In the genomic region with DNA sequence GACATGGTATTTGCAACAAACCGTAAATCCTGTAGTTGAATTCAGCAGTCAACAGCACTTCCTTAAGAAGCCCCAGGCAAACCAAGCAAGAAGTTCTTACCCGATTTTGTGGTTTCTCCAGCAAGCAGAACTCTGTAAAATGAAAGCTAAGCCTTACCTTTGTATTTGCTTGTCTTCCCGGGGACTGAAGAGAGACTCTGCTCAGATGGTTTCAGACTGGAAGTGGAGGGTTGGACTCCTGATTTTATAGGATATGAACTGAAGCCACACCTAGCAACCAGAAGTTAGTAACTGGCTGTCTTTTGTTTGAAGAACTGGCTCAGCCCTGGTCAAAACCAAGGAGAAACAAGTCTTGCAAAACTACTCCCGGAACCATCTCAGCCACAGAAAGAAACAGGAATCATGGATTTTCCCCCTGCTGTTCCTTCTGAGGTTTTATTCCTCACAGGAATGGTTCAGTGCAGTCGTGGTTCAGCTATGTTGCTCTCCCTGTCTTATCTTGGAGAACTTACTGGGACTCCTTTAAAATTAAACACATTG, we compare ENCODE assay signal across 9 mouse cellular contexts. TPM values are rescaled to one million over a fixed set of nuclear protein-coding genes. Genes with fewer than 3 reads are reported as not detected.
DNase-seq lines count a peak whose midpoint lies in the region; ATAC-seq and TF ChIP-seq lines count a peak whose summit lies in the region.
"Had no signal": no experiment of that assay in that cellular context is flagged by ENCODE, and none has a peak within 500 bp of the region (broad histone marks: within the 10 kb centered on the region; RNA-seq: fewer than 3 reads in every experiment).

A gene (minus strand): TSS at position 490 of the 540 bp plus-strand sequence.

- WGBS in hindbrain, embryonic 12.5 days = 81% methylated on average over 5 of the region's 5 CpGs
- 77% methylated on average over 5 of the region's 5 CpGs for WGBS in hindbrain, embryonic 14.5 days
- 23% methylated on average over 5 of the region's 5 CpGs for WGBS in lung, adult 2 months

- H3K9me3 ChIP-seq in hindbrain, embryonic 12.5 days (replicated peaks) = no peaks in the 10 kb centered on the region
- no peaks in the 10 kb centered on the region for H3K9me3 ChIP-seq in hindbrain, embryonic 14.5 days (ENCODE audit: control insufficient read depth, low read length)
- H3K9me3 ChIP-seq: midbrain, embryonic 12.5 days had no signal

- intact Hi-C loops in heart, postnatal 14 days (cut with DNase I) = no loop called here

- no peak within 1 kb of the TSS for H3K4me3 ChIP-seq in hindbrain, embryonic 12.5 days
- H3K4me3 ChIP-seq in hindbrain, embryonic 14.5 days (replicated peaks; ENCODE audit: low read length) = no peak within 1 kb of the TSS
- peak within 1 kb of the TSS; percentile 74 for H3K4me3 ChIP-seq in lung, adult 2 months (replicated peaks; ENCODE audit: extremely low read depth, low read depth, low read length)
- H3K4me3 ChIP-seq: midbrain, embryonic 12.5 days had no signal

- no peak within 1 kb of the TSS for H3K4me2 ChIP-seq in hindbrain, embryonic 12.5 days (replicated peaks)
- no peak within 1 kb of the TSS for H3K4me2 ChIP-seq in hindbrain, embryonic 14.5 days (replicated peaks)
- H3K4me2 ChIP-seq: midbrain, embryonic 12.5 days had no signal

- H3K27me3 ChIP-seq in hindbrain, embryonic 12.5 days = no peaks in the 10 kb centered on the region
- no peaks in the 10 kb centered on the region for H3K27me3 ChIP-seq in hindbrain, embryonic 14.5 days (ENCODE audit: control insufficient read depth, insufficient read depth, low read length)
- H3K27me3 ChIP-seq: midbrain, embryonic 12.5 days had no signal

- no peak for DNase-seq in hindbrain, embryonic 14.5 days (ENCODE audit: low spot score)
- peak; percentile 21 to 26 for DNase-seq in heart, postnatal 14 days
- DNase-seq in lung, adult 2 months = no peak
- peak; percentile 50 for DNase-seq in urinary bladder, postnatal 14 days (ENCODE audit: low spot score)
- DNase-seq in layer of hippocampus, adult 11-12 months (ENCODE audit: low spot score) = no peak
- DNase-seq in layer of hippocampus, postnatal 36 days = no peak

- peak; percentile 34; the same call in 1 of the 2 replicates for TF ChIP-seq POLR2A in lung, adult 2 months (IDR thresholded peaks at IDR 0.05; ENCODE audit: borderline replicate concordance, extremely low read depth, low read depth, low read length)

- no peak for ATAC-seq in hindbrain, embryonic 12.5 days (ENCODE audit: low FRiP score)
- ATAC-seq in hindbrain, embryonic 14.5 days (ENCODE audit: low FRiP score) = no peak
- ATAC-seq in common myeloid progenitor, adult 5-6 weeks (replicated peaks; ENCODE audit: low read depth, poor library complexity, severe bottlenecking) = peak; percentile 78

- no peak within 1 kb of the TSS for H3K9ac ChIP-seq in hindbrain, embryonic 12.5 days
- no peak within 1 kb of the TSS for H3K9ac ChIP-seq in hindbrain, embryonic 14.5 days
- H3K9ac ChIP-seq: midbrain, embryonic 12.5 days had no signal

- TF ChIP-seq CTCF in lung, adult 2 months (IDR thresholded peaks at IDR 0.05; ENCODE audit: insufficient read depth, low read length) = no peak

- no peak within 1 kb of the TSS for H3K27ac ChIP-seq in hindbrain, embryonic 12.5 days
- no peak within 1 kb of the TSS for H3K27ac ChIP-seq in hindbrain, embryonic 14.5 days
- H3K27ac ChIP-seq: midbrain, embryonic 12.5 days had no signal

- no peaks in the 10 kb centered on the region for H3K36me3 ChIP-seq in hindbrain, embryonic 12.5 days
- no peaks in the 10 kb centered on the region for H3K36me3 ChIP-seq in hindbrain, embryonic 14.5 days (replicated peaks; ENCODE audit: control insufficient read depth, insufficient read depth)
- H3K36me3 ChIP-seq: midbrain, embryonic 12.5 days had no signal

- H3K4me1 ChIP-seq in hindbrain, embryonic 12.5 days = no peaks in the 10 kb centered on the region
- H3K4me1 ChIP-seq in hindbrain, embryonic 14.5 days (replicated peaks; ENCODE audit: control insufficient read depth, insufficient read depth, low read length) = no peaks in the 10 kb centered on the region
- peaks cover 5% of the 10 kb centered on the region; the same call in 1 of the 2 replicates for H3K4me1 ChIP-seq in lung, adult 2 months (ENCODE audit: control insufficient read depth, insufficient read depth, low read length)
- H3K4me1 ChIP-seq: midbrain, embryonic 12.5 days had no signal

RNA-seq across cellular contexts. Expression of the gene that starts here (rescaled TPM):
- 9.9 and 13.8 TPM in 2 replicates for polyA plus RNA-seq in hindbrain, embryonic 12.5 days (2016; fragmentation: Nextera tagmentation; extraction: Ambion mirVana)
- polyA plus RNA-seq in hindbrain, embryonic 14.5 days (2014; fragmentation: Nextera tagmentation; extraction: Ambion mirVana) = 9.1 and 9.4 TPM in 2 replicates
- 125 and 147 TPM in 2 replicates for total RNA-seq in common myeloid progenitor, adult 5-6 weeks (2017)
- 10 to 100 TPM; 27.7 to 30.0 TPM for total RNA-seq in heart, postnatal 14 days (2021)
- polyA plus RNA-seq in lung, adult 2 months (2012; rRNA removed) = 23.6 and 47.8 TPM in 2 replicates
- 1 to 10 TPM; 1.0 to 1.6 TPM for total RNA-seq in layer of hippocampus, postnatal 36 days (2021)

Comparison
In these comparisons a context has a peak if more than half of its experiments do, and no peak if none do; other contexts are left out.
1. RNA of the gene that starts here (total RNA-seq): 125 to 147 TPM in common myeloid progenitor, adult 5-6 weeks and 27.7 to 30.0 TPM in heart, postnatal 14 days; 1.0 to 1.6 TPM in layer of hippocampus, postnatal 36 days; every median in the first group is over 10 times any median in the second.
2. DNase-seq: peak in heart, postnatal 14 days (2 of 2) and urinary bladder, postnatal 14 days (single experiment); none in hindbrain, embryonic 14.5 days (single experiment), lung, adult 2 months (single experiment), layer of hippocampus, adult 11-12 months (single experiment) and layer of hippocampus, postnatal 36 days (0 of 2).